Mouse (Mus musculus) liver, embryonic 12.5 days (tissue): Measurements from ENCODE around the gene Ugt3a1. TPM values are rescaled to one million over a fixed set of nuclear protein-coding genes. Genes with fewer than 3 reads are reported as not detected.
"Not testable (repeated sequence)": the region's sequence is repeated elsewhere in the genome, so short reads cannot be mapped to it uniquely, and the experiment has no call there.

ENCODE experiments used
- ATAC-seq: fragments of 200-750 bp; cut with Nextera tagmentation; 2 replicates; pipeline ENCODE4 v1.8.0; 2017; ENCODE audit warnings: moderate number of reproducible peaks, mild to moderate bottlenecking, moderate library complexity
- H3K27ac ChIP-seq: fragments of 300-500 bp; sonication (generic); 2 replicates; pipeline ENCODE4 v1.5.1; 2016; ENCODE audit warnings: mild to moderate bottlenecking
- H3K27me3 ChIP-seq: fragments of 300-500 bp; sonication (generic); replicated peaks from 2 replicates; pipeline ENCODE4 v1.6.1; 2016; ENCODE audit warnings: mild to moderate bottlenecking, moderate library complexity
- H3K36me3 ChIP-seq: fragments of 300-500 bp; sonication (generic); 2 replicates; pipeline ENCODE4 v1.6.1; 2016; ENCODE audit warnings: mild to moderate bottlenecking, moderate library complexity
- H3K4me1 ChIP-seq: fragments of 300-500 bp; sonication (generic); 2 replicates; pipeline ENCODE4 v1.6.1; 2016
- H3K4me2 ChIP-seq: fragments of 300-500 bp; sonication (generic); 2 replicates; pipeline ENCODE4 v1.6.1; 2016; ENCODE audit warnings: mild to moderate bottlenecking, moderate library complexity
- H3K4me3 ChIP-seq: fragments of 300-500 bp; sonication (generic); 2 replicates; pipeline ENCODE4 v1.5.1; 2016; ENCODE audit warnings: mild to moderate bottlenecking, moderate library complexity
- H3K9ac ChIP-seq: fragments of 300-500 bp; sonication (generic); 2 replicates; pipeline ENCODE4 v1.6.1; 2016; ENCODE audit warnings: mild to moderate bottlenecking, moderate library complexity
- H3K9me3 ChIP-seq: fragments of 300-500 bp; sonication (generic); replicated peaks from 2 replicates; pipeline ENCODE4 v1.6.1; 2016; ENCODE audit warnings: mild to moderate bottlenecking, moderate library complexity
- WGBS: fragments of 180-500 bp; shearing (Covaris S2); methylation state at CpG from one replicate; pipeline ENCODE4 v1.1.7; 2016; ENCODE audit not compliant: insufficient replicate concordance; 5-methylcytosine and 5-hydroxymethylcytosine counted together
- polyA plus RNA-seq: library from polyadenylated mRNA; unstranded; fragments of >200 nt; fragmentation: Nextera tagmentation; extraction: Ambion mirVana; gene quantifications from 2 replicates; pipeline ENCODE4 v1.2.1, GENCODE M21; 2016

Ugt3a1 gene
- polyA plus RNA-seq = 0.27 and 0.41 TPM in 2 replicates

DNA sequence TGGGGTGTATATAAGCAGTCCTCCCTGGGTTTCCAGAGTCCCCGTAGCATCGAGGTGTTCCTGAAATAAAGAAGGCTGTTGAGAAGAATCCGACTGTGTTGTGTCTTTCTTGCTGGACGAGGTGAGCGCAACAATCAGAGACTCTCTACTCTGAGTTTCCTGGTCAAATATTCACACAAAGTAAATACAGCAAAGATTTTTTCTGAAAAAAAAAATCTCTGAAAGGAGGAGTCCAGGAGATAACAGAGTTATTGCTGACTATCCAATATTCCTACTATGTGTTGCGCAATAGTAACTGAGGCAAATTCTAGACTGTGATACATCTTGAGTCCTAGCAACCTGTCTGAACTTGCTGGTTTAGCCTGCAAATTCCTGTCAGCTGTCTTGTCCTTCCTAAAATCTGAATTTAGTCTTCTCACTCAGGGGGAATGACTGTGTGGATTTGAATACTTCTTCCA, at the start of gene Ugt3a1:
Gene Ugt3a1 (plus strand): TSS at position 51 of the 458 bp plus-strand sequence.
- 87% methylated on average over 6 of the region's 6 CpGs for WGBS
- H3K27ac ChIP-seq = no peak within 1 kb of the TSS
- no peak within 1 kb of the TSS for H3K4me3 ChIP-seq
- H3K4me2 ChIP-seq = no peak within 1 kb of the TSS
- no peaks in the 10 kb centered on the region for H3K27me3 ChIP-seq
- H3K4me1 ChIP-seq = no peaks in the 10 kb centered on the region
- H3K36me3 ChIP-seq = no peaks in the 10 kb centered on the region
- H3K9me3 ChIP-seq = no peaks in the 10 kb centered on the region
- no peak for ATAC-seq
- no peak within 1 kb of the TSS for H3K9ac ChIP-seq

DNA sequence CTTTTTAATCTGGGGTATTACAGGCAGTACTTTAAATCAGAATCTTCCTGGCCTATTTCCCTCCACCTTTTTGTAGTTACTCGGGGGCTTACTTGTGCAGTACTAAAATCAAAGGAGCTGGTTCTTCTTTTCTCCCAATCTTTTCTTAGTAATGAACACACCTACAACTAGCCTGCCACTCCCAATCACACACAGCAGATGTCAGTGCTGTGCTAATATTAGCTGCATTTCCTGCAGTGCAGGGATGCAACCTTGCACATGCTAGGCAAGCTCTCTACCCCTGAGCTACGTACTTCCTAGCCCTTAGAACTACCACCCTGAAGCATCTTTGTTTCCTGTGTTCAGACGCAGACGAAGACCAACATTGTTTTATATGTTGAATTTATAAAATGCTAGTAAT, 45.8 kb upstream of the Ugt3a1 start:
- H3K36me3 ChIP-seq, ATAC-seq, H3K4me3 ChIP-seq, H3K27ac ChIP-seq, H3K4me2 ChIP-seq, H3K4me1 ChIP-seq, H3K9ac ChIP-seq, H3K27me3 ChIP-seq, H3K9me3 ChIP-seq: not testable (repeated sequence)
- 63% methylated on average over 4 of the region's 4 CpGs for WGBS

DNA sequence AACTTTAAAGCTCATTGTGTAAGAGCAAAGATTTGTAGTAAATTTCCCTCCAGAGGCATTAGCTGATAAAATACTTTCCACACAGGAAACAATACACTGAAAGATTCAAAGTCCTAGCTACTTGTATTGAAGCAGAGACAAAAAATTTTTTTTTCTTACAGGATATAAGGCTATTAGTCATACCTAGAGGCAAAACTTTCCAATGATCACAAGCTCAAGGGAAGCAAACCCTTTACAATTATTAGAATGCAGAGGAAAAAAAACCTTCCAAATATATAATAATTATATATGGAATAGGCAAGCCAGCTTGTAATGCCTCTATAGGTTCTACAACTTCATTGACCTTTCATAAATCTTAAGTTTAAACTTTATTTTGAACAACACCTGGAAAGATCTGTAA, 30.3 kb upstream of the Ugt3a1 start:
- no peak for ATAC-seq
- no peak overlapping the region for H3K4me3 ChIP-seq
- no peak overlapping the region for H3K4me2 ChIP-seq
- no peak overlapping the region for H3K9ac ChIP-seq
- no peaks in the 10 kb centered on the region for H3K4me1 ChIP-seq
- no peaks in the 10 kb centered on the region for H3K27me3 ChIP-seq
- no peak overlapping the region for H3K27ac ChIP-seq
- H3K9me3 ChIP-seq = no peaks in the 10 kb centered on the region
- no peaks in the 10 kb centered on the region for H3K36me3 ChIP-seq

DNA sequence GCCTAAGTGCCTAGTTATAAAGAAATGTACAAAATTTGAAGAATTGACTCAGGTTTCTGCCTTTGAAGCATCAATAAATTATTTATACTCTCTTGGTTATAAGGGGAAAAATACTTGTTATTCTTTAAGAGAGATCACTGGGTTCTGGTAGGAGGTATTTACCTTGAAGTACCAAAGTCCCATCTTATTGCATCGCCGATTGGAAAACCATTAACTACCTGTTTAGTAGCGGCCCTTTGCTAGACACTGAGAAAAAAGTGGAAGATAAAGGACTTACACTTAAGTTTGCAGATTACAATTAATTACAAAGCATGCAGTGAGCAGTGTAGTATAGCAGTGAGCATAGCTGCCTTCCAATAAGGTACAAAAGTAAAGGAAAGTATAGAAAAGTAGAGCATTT, 23.8 kb upstream of the Ugt3a1 start:
- Histone ChIP-seq H3K9ac (no peak overlapping the region), H3K4me2 (no peak overlapping the region), H3K4me3 (no peak overlapping the region), H3K27me3 (no peaks in the 10 kb centered on the region), H3K36me3 (no peaks in the 10 kb centered on the region), H3K27ac (no peak overlapping the region), H3K9me3 (no peaks in the 10 kb centered on the region), H3K4me1 (no peaks in the 10 kb centered on the region)
- ATAC-seq = no peak
- WGBS = 71% methylated on average over 3 of the region's 3 CpGs

DNA sequence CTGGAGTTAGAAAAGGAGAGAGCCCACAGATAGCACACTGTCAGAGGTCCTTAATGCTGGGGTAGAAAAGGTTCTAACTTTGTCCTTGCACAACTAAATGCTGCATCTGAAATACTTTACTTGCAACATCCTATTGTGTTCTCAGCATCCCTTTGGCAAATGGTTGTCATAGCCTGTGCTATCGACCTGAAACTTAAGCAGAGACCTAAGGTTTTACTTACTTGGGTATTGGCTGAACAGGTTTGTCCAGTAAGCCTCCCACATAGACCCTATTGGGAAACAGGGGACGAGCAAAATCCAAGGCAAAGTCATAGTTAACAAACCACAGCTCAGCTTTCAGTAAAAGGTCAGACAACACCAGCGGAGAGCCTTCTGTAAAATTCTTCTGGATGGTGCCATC, 16.1 kb upstream of the Ugt3a1 start:
- no peak overlapping the region for H3K9ac ChIP-seq
- H3K27me3 ChIP-seq = no peaks in the 10 kb centered on the region
- 51% methylated on average over 3 of the region's 3 CpGs for WGBS
- H3K9me3 ChIP-seq = no peaks in the 10 kb centered on the region
- H3K4me1 ChIP-seq = no peaks in the 10 kb centered on the region
- H3K36me3 ChIP-seq = no peaks in the 10 kb centered on the region
- ATAC-seq = no peak
- no peak overlapping the region for H3K4me2 ChIP-seq
- no peak overlapping the region for H3K4me3 ChIP-seq
- no peak overlapping the region for H3K27ac ChIP-seq

DNA sequence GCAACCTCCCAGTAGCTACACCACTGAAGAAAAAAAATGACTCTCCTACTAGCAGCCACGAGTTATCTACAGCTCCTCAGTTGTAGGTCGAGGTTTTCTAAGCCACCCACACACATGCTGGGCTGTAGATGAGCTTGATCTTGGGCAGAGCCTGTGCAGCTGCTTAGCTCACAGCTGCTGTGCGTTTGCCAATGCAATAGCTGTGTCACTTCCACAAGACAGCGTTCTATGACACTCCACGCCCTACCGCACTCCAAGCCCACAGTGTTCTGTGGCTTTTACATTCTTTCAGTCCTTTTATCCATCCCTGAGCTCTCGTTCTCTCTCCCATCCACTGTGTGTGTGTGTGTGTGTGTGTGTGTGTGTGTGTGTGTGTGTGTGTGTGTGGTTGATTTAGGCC, 4.8 kb upstream of the Ugt3a1 start:
- no peak overlapping the region for H3K4me3 ChIP-seq
- no peak for ATAC-seq
- WGBS = 46% methylated on average over 7 of the region's 7 CpGs

DNA sequence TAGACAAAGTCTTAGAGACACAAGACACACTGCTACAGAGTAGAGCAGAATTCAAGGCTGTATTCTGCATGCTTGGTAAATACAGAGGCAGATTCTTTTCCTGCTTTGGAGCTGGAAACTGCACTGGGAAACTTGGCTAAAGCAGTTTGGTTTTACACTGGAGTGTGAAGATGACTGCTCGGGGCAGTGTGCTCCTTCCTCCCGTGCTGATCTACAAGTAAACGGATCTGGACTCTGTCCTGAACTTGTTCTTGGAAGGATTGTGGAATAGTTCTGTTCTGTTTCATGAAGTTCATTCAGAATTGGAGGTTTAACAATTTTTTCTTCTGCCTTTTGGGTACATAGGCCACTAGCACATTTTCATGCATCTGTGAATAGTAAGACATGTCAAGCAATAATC, 2.3 kb downstream of the Ugt3a1 start:
- whole genome bisulfite sequencing = 59% methylated on average over 3 of the region's 3 CpGs
- Histone ChIP-seq H3K9me3 (no peaks in the 10 kb centered on the region), H3K4me1 (no peaks in the 10 kb centered on the region), H3K9ac (no peak overlapping the region), H3K36me3 (no peaks in the 10 kb centered on the region), H3K27me3 (no peaks in the 10 kb centered on the region), H3K4me2 (no peak overlapping the region), H3K4me3 (no peak overlapping the region), H3K27ac (no peak overlapping the region)
- ATAC-seq = no peak

More for the DNA sequence above, 4.8 kb upstream of the Ugt3a1 start:
- Histone ChIP-seq H3K4me1 (no peaks in the 10 kb centered on the region), H3K9me3 (no peaks in the 10 kb centered on the region), H3K9ac (no peak overlapping the region), H3K27me3 (no peaks in the 10 kb centered on the region), H3K4me2 (no peak overlapping the region), H3K27ac (no peak overlapping the region), H3K36me3 (no peaks in the 10 kb centered on the region)

DNA sequence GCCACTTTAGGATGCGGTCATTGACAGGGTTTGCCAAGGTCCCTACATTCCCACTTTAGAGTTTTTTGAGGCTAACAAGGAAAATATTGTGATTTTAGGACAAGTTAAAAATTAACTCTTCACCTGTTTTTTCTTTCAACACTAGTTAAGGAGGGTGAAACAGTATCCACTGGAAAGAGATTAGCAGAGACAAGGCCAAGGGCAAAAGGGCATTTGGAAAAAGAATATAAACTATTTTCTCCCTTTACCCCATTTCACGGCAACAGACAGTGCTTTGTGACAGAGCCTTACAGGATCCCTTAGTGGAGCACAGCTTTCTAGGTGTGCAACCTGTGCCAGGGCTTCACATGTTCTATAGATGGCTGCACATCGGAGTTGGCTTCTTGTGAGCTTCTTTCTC, 2.9 kb downstream of the Ugt3a1 start:
- 71% methylated on average over 3 of the region's 3 CpGs for WGBS
- Histone ChIP-seq H3K4me3 (no peak overlapping the region), H3K27me3 (no peaks in the 10 kb centered on the region), H3K9me3 (no peaks in the 10 kb centered on the region), H3K36me3 (no peaks in the 10 kb centered on the region), H3K9ac (no peak overlapping the region), H3K4me2 (no peak overlapping the region), H3K4me1 (no peaks in the 10 kb centered on the region), H3K27ac (no peak overlapping the region)
- ATAC-seq = no peak

DNA sequence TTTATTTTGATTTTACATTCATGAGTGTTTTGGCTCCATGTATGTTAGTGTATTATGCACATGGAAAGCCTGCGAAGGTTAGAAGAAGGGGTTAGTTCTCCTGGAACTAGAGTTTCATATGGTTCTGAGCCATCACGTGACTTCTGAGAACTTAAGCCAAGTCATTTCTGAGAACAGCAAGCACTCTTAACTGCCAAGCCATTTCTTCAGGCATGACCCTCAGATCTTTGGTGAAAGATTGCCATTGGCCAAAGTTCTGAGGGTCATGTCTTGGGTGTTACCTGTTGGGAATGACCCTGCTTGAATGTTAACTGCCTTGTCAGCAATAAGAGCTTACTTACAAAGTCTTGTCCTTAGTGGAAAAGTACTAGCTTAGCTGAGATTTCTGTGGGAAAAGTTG, 6.5 kb downstream of the Ugt3a1 start:
- Histone ChIP-seq H3K9ac (no peak overlapping the region), H3K36me3 (no peaks in the 10 kb centered on the region), H3K4me1 (no peaks in the 10 kb centered on the region), H3K4me3 (no peak overlapping the region), H3K27me3 (no peaks in the 10 kb centered on the region), H3K9me3 (no peaks in the 10 kb centered on the region), H3K4me2 (no peak overlapping the region), H3K27ac (no peak overlapping the region)
- ATAC-seq = no peak
- 71% methylated on average over 2 of the region's 2 CpGs for WGBS

DNA sequence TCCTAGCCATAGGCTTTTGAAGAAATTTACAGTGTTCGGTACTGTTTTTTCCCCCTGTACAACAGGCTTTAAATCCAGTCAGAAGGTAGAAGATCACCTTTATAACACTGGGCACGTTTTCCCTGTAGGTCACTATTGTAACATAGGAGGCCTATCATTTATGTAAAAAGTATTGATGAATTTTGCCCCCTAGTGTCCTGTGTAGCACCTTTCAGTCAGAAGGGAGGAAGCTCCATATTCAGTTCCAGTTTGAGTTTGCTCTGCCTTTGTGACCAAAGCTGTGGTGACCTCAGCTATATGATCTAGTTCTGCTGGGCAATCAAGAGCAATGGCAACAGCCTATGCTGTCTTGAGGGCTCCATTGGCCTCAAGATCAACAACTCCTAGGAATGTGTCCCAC, 13.0 kb downstream of the Ugt3a1 start:
- no peak overlapping the region for H3K9ac ChIP-seq
- no peak for ATAC-seq
- no peak overlapping the region for H3K4me2 ChIP-seq
- no peak overlapping the region for H3K27ac ChIP-seq
- no peaks in the 10 kb centered on the region for H3K27me3 ChIP-seq
- no peak overlapping the region for H3K4me3 ChIP-seq
- no peaks in the 10 kb centered on the region for H3K4me1 ChIP-seq
- WGBS = 42% methylated on average over 2 of the region's 2 CpGs
- no peaks in the 10 kb centered on the region for H3K9me3 ChIP-seq
- H3K36me3 ChIP-seq = no peaks in the 10 kb centered on the region

DNA sequence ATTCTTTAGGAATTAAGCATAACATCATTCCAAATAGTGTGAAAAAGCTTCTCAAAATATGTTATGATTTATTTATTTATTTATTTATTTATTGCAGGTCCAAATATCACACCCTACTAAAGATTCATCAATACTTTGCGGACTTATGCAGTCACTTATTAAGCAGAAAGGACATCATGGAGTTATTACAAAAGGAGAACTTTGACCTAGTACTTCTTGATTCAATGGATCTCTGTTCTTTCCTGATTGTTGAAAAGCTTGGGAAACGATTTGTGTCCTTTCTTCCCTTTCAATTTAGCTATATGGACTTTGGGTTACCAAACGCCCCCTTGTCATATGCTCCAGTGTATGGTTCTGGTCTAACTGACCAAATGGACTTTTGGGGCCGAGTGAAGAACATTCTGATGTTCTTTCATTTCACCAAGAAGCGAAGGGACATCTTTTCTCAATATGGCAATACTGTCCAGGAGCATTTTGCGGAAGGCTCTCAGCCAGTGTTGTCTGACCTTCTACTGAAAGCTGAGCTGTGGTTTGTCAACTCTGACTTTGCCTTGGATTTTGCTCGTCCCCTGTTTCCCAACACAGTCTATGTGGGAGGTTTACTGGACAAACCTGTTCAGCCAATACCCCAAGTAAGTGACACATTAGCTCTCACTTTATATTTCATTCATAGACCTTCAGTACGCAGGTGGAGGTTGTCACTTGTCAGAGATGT, 29.4 kb downstream of the Ugt3a1 start:
- Histone ChIP-seq H3K4me1 (no peaks in the 10 kb centered on the region), H3K27ac (no peak overlapping the region), H3K9me3 (no peaks in the 10 kb centered on the region), H3K27me3 (no peaks in the 10 kb centered on the region), H3K36me3 (no peaks in the 10 kb centered on the region), H3K4me3 (no peak overlapping the region), H3K4me2 (no peak overlapping the region), H3K9ac (no peak overlapping the region)
- ATAC-seq = no peak
- WGBS = 52% methylated on average over 8 of the region's 8 CpGs

DNA sequence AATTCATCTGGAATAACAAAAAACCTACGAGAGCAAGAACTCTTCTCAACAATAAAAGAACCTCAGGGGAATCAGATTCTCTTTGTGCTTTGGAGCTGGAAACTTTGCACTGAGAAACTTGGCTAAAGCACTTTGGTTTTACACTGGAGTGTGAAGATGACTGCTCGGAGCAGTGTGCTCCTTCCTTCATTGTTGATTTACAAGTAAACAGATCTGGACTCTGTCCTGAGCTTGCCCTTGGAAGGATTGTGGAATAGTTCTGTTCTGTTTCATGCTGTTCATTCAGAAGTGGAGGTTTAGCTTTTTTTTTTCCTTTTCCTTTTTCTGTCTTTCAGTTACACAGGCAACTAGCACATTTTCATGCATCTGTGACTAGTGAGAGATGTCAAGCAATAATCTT, 57.9 kb downstream of the Ugt3a1 start:
- Histone ChIP-seq H3K36me3 (no peaks in the 10 kb centered on the region), H3K4me3 (no peak overlapping the region), H3K4me1 (no peaks in the 10 kb centered on the region), H3K27me3 (no peaks in the 10 kb centered on the region), H3K9ac (no peak overlapping the region), H3K9me3 (no peaks in the 10 kb centered on the region), H3K27ac (no peak overlapping the region), H3K4me2 (no peak overlapping the region)
- 60% methylated on average over 2 of the region's 2 CpGs for WGBS
- ATAC-seq = no peak

DNA sequence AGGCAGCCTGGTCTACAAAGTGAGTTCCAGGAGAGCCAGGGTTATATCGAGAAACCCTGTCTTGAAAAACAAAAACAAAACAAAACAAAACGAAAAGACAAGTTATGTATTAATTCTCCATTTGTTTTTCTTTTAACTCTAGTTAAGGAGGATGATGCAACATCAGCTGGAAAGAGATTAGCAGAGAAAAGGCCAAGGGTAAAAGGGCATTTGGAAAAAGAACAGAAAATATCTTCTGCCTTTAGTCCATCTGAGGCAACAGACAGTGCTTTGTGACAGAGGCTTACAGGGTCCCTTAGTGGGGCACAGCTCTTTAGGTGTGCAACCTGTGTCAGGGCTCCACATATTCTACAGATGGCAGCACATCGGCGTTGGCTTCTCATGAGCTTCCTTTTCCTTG, 58.7 kb downstream of the Ugt3a1 start, which contains the start of gene Ugt3a2:
Gene Ugt3a2 (plus strand): TSS at position 210 of the 400 bp plus-strand sequence.
- Histone ChIP-seq H3K27me3 (no peaks in the 10 kb centered on the region), H3K27ac (no peak within 1 kb of the TSS), H3K4me3 (no peak within 1 kb of the TSS), H3K4me1 (no peaks in the 10 kb centered on the region), H3K9me3 (no peaks in the 10 kb centered on the region), H3K9ac (no peak within 1 kb of the TSS), H3K36me3 (no peaks in the 10 kb centered on the region), H3K4me2 (no peak within 1 kb of the TSS)
- no peak for ATAC-seq
- WGBS = 63% methylated on average over 4 of the region's 4 CpGs
